Mouse (Mus musculus) T-helper 1 cell (primary cell): ENCODE measurements around the gene Map3k6.

Experiments
- in situ Hi-C: fragments of 300-600 bp; cut with MboI, MseI; formaldehyde crosslinking; loops from one replicate; pipeline ENCODE4 v1.15.1; 2025; ENCODE audit warnings: high pct_unique_total_duplicates

The Map3k6 gene

DNA sequence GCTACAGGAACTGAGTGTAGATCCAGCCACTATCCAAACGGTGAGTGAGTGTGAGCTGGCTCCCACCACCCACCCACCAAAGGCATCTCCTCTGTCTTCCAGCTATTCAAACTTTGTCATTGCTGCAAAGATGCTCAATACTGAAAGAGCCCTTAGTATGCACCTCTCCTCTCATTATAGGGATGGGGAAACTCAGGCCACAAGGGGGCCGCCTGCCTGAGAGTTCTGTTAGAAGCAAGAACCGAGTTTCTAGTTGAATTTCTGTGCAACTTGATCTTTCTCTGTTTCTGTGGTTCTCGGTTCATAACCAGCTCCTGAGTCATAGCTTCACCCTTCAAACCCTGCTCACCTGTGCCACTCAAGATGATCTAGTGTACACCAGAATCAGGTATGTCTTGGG lies 11.5 kb downstream of the Map3k6 start:
- in situ Hi-C loops: no loop called here

DNA sequence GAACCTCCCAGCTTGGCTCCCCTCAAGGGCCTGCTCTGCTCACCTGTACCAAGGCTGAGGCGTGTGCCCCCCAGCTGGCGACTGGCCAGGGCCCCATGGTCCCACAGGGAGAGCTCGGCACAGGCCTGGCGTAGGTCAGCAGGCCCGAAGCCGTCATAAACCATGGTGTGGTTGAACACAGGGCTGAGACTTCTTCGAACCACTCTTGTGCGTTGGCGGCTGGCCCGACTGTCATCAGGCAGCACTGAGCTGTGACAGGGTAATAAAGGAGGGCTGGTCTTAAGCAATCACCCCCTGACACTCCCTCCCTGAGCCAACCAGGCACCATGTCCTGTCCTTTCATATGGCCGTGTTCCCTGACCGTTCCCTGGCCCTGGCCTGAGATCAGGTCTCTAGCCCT lies 12.8 kb downstream of the Map3k6 start:
- in situ Hi-C loops: no loop called here

DNA sequence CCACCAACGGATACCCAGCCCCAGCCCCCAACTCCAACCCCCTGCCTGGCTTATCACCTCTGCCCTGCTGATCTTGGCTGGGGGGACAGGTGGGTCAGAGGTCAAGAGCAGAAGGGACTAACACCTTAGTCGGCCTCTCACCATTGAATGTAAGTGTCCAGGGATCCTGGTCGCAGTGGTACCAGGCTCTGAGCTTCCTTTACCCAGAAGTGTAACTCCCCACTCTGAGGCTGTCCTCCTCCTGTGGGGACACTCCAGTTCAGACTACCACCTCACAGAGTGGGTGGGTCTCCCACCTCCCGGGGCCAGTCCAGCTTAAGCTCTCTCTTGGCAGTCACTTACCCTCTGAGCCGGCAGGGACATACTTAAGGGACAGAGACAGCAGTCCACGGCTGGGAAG lies 14.8 kb downstream of the Map3k6 start:
- in situ Hi-C loops: no loop called here

DNA sequence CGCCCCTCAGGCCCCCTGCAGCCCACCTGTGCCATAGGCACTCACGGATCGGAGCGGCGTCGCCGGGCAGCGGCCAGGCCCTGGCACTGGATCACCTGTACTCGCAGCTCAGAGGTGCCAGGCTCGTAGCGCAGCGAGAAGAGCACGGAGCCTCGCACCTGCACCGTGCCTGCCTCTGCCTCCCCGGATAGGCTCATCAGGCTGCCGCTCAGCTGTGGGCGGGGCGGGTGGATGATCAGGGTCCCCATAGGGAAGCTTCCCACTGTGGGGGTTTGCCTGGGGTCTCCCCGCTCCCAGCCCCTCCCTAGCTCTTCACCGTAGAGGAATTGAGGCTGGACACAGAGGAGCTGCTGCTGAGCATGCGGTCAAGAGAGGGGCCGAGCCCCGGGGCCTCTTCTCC lies 16.2 kb downstream of the Map3k6 start:
- in situ Hi-C loops: no loop called here

DNA sequence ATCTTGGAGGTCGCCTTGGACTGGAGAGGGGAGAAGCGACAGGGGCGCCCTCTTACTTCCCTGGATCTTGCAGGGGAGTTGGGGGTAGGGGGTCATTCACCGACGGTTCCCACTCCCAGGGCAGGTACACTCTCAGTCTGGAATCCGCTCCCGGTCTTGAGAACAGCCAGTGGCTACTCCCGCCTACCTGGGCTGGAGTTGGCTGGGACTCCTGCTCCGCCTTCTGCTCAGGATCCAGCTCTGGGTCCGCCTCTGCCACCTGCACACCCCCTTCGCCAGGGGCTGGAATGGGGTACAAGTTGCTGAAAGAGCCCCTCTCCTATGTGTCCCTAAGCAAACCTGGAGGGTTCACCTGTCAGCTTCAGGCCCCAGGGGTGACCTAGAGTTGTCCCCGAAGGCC lies 16.6 kb downstream of the Map3k6 start:
- in situ Hi-C loops: no loop called here

DNA sequence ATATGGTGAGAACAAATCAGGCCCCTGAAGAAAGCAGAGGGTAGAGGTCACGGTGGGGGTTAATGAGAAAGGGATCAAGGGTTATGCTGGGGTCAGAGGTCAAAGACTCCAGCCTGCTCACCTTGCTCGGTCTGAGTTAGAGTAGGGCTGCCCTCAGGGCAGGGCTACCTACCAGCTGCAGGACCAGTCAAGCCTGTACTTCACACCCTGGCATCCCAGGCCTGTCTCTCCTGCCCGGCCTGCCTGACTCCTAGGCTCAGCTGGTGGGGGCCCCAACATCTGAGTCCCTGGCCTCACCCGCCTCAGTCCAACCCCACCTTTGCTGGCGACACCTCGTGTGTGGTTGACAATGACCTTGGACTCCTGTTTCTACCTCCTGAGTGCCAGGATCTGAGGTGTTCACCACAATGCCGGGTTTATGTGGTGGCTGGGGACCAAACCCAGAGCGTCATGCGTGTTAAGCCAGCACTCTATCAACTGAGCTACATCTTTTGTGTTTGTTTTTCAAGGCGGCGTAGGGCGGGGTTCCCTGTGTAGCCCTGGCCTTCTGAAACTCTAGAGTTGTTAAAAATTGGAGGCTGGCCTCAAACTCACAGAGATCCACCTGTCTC lies 17.3 kb downstream of the Map3k6 start:
- in situ Hi-C loops: no loop called here

DNA sequence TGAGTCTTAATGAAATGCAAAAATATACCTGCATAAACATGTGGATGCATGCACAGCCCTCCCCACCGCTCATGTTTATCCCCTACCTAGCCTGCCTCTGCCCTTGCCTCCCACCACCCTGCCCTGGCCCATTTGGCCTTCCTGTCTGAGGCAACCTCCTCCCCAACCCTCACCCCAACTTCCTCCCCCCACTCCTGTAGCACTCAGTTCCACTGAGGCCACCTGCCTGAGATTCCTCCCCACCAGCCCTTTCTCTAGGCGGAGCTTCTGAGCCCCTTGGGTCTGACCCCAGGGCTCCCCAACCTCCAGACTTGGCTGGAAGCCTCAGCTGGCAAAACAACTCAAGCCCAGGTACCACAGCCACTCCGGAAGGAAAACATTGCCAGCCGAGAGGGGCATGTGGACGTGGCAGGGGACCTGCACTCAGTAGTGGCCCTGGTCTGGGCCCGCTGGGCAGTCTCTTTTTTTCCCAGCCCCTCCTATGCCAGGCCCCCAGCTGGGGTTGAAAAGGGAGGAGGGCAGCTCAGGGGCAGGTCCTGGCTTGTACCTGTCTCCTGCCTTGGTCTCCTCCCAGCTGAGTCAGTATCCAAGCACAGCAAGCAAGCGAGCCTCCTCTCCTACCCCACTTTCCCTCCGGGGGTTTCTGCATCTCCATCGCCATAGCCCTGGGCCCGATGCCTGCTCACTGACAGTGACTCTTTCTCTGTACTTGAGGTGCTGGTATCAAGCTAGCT lies 21.2 kb downstream of the Map3k6 start:
- in situ Hi-C loops: no loop called here

DNA sequence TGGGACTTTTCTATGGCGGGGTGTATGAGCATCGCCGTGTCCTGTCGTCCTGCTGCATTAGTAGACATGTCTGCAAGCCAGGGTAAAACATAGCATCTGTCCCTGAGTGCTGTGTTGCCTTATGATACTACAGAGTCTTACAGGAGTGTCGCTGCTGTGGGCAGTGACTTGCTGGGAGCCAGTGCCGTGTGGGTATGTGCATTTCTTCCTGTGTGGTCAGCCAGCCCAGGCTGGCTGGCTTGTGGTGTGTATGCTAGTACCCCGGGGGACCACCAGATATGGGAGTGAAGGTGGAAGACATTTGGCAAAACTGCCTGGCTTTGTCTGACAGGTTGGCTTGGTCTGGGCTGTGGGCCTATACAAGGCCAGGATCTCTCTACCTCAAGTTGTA lies 21.8 kb downstream of the Map3k6 start:
- in situ Hi-C loops: no loop called here

DNA sequence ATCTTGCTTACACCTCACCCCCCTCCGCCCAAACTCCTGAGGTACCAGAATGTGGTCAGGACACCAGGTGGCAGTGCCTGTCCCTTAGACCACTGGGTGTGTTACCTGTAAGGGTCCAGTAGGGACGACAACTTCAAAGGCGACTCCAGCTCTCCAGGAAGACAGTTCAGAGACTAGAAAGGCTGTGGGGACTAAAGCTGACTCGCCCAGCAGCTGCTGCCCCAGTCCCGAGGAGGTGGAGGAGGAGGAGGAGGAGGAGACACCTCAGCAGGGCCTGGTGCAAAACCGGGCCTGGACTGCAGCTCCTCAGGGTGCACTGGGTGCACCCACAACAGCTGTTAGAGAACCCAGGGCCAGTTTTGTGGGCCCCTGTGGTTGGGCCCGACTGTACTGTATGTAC lies 22.3 kb downstream of the Map3k6 start, which contains the start of gene Sytl1:
TSS of gene Sytl1 (minus strand) at position 232 of the 400 bp plus-strand sequence.
- in situ Hi-C loops: no loop called here

DNA sequence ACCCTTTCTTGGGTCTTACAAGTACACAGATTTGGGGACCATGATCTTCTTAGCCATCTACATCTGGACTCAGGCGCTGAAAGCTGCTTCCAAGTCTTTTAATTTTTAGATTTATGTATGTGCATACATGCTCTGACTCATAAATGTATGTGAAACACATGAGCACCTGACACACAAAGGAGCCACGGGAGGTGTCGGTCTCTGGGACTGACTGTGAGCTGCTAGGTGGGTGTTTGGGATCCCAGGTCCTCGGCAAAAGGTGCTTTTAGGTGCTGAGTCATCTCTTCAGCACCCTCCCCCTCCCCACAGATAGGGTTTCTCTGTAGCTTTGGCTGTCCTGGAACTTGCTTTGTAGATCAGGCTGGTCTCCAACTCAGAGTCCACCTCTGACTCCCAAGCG lies 23.1 kb downstream of the Map3k6 start:
- in situ Hi-C loops: no loop called here

DNA sequence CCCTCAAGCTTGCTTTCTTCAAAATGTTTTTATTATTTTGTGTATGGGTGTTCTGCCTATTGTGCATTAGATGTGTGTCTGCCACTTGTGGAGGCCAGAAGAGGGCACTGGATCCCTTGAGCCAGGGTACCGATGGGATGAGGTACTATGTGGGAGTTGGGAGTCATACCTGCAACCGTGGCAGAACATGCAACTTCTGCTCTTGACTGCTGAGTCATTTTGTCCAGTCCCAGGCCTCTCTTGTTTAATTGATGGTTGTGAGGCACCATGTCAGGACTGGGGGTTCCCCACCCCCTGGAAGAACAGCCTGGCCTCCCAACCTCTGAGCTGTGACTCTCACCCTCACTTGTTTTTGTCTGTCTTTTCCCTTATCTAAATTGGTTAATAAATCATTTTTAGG lies 23.9 kb downstream of the Map3k6 start:
- in situ Hi-C loops: no loop called here

DNA sequence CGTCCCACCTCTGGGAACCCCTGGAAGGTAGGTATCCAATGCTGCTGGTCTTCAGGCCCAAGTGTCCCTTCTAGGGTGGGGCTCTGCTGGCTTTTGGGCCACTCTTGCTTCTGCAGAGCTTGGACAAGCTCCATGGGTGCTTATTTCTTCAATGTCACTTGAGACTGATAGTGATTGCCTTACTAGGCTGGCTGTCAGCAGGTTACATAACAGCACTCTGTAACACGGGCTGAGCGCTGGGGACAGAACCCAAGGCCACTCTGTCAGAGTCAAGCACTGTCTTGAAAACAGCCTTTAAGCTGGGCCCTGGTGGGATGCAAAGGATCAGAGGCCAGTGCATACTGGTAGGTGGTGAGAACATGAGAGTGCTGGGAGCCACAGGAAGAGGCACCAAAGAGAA lies 24.7 kb downstream of the Map3k6 start:
- in situ Hi-C loops: no loop called here

DNA sequence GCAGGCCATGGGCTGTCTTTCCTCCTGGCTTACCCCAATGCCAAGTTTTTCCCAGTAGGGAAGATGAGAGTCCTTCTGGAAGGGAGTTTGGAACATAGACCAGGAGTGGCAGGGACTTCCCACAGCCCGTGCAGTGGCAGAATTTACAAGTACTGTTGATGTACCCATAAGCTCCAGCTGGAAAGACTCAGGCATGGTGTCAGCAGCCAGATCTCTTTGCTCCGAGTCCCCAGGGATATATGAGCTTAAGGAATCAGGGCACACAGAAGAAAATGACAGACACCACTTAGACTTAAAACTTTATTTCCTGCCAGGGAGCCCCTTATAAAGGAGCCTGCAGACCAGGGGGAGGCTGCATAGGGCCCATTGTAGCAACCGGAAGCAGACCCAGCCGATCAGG lies 25.1 kb downstream of the Map3k6 start:
- in situ Hi-C loops: no loop called here

DNA sequence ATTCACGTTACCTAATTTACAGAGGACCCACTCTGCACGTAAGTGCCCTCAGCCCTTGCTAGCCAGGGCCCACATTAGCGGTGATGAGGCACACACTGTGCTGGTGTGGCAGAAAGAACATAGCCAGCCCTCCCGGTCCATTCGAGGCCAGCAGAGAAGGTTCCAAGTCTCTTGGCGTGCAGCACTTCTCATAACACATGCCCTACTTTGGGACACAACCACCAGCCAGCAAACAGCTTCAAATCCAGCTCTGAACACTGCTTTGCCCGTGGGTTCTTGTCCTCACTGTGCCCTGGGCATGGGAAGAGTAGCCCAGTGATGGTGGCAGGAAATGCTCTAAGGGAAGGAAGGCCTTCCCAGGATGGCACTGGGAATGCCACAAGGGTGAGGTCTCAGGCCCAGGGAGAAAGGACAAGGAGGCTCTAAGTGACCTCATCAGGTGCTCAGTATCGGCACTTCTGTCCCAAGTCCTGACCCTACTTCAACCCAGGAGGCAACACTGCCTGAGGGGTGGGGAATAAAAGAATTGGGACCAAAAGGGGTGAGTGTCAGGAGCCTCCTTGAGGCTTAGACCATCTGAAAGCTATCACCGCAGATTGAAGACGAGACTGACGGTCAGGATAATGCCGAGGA lies 25.7 kb downstream of the Map3k6 start:
- in situ Hi-C loops: no loop called here

DNA sequence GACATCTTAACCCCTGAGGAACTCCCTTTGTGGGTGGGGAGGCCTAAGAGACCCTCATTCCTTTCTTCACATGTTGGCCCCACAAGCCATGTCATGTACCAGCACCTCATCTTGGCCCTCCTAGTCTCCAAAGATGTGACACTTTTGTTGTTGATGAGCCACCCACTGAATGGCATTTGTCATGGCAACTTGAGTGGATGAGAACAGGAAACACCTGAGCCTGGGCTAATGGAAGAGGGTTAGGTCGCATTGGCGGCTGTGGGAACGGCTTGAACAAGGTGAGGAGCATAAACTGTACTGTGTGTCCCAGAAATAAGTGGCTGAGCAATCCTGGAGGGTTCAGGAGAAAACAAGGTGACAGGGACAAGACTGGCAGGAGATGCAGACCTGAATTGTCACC lies 28.3 kb downstream of the Map3k6 start:
- in situ Hi-C loops: no loop called here

DNA sequence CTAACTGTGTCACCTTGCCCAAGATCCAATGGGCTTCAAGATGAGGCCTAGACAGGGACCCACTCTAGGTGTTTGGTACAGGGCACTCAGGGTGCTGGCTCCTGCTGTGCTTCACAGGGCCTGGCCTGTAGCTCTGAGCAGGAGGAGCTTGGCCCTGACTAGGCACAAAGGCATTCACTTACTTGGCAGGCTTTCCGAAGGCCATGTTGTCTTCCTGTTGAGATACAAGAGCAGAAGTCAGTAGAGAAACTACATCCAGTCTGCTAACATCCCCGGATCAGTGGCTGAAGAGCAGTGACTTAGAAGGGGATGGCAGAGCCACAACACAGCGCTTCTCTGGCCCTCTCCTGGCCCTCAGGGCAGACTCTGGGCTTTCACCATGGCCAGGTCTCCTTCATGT lies 29.0 kb downstream of the Map3k6 start:
- in situ Hi-C loops: no loop called here

DNA sequence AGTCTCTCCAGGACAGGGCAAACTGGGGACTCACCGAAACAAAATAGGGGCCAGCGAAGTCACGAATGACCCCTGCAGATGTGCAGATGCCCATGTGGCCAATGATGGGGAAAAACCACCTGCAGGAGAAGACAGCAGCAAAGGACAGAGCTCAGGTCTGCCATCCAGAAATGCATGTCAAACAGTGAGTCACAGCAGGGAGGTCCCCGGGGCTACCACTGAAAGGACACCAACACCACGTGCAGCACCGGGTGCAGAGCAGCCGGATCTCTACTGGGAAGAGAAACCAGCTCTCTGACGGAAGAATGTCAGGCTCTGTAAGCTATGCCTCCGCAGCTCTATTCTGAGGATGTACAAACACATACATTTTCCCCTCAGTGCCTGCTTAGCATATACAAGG lies 30.3 kb downstream of the Map3k6 start:
- in situ Hi-C loops: no loop called here

DNA sequence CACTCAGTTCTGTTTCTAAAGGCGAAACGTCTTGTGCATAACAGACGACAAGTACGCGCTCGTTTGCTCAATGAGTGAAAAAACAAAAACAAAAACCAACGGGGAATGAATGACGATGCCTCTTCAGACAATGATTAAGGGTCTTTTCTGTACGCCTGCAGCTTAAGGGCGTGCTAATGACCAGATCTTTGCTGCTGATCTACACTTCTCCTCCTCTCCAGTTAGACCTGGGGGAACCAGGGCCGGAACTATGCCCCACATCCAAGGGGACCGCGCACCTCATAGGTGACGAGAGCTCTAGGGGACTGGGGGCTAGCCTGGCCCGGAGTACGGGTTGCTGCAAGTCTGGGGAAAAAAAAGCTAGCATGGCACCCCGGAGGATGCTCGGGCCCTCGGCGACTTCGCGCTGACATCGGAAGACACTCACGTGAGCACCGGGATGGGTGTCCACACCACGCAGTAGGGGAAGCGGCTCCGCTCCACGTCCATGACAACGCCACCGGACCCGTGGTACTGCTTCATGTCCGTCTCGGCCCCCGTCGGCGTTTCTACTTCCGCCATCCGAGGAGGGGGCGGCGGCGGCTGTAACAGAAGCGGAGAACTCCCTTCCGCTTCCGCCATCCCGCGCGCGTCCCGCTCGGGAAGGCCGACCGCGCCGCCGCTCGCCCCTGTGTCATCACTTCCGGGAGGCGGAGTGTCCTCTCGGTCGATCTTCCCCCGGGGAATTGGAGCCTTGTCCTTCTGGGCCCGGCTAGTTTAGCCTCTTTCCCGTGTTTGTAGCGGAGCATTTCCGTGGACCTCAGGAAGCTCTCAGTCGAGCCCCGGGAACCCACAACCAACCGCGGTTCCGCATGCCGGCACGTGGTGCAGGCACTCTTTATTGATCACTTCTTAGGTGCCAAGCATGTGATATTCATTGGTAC lies 36.7 kb downstream of the Map3k6 start, which contains the start of gene Tmem222:
TSS of gene Tmem222 (minus strand) at position 689 of the 923 bp plus-strand sequence.
- in situ Hi-C loops: no loop called here

DNA sequence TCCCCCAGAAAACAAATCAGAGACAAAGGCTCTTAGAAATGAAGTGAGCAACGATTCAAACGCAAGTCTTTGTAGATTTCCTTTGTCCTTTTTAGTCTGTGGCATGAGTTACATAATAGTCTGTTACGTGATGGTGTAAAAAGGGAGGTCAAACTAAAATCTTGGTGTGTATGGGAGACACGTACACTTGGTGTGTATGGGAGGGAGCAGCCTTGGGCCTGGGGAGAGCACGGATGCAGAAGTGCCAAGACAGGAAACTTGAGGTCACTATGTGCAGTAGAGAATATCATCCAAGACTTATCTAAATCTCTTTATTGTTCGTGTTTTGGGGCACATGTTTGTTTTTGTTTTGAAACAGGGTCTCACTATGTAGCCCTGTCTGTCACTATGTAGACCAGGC lies 37.4 kb downstream of the Map3k6 start:
- in situ Hi-C loops: no loop called here

DNA sequence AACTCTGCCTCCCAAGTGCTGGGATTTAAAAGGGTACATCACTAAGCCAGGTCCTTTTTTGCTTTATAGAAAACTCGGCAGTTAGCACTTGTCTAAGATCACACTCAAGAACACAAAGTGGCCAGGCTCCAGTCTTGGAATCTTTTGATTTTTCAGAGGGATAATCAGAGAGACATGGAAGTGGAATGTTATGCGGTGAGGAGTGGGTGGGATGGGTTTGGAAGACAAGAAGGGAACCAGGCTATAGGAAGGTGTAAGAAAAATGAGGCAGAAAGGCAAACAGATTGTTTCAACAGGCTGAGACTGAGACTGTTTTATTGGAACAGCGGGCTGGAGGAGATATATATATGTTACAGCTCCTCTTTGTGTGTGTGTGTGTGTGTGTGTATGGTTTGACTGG lies 37.9 kb downstream of the Map3k6 start:
- in situ Hi-C loops: no loop called here

DNA sequence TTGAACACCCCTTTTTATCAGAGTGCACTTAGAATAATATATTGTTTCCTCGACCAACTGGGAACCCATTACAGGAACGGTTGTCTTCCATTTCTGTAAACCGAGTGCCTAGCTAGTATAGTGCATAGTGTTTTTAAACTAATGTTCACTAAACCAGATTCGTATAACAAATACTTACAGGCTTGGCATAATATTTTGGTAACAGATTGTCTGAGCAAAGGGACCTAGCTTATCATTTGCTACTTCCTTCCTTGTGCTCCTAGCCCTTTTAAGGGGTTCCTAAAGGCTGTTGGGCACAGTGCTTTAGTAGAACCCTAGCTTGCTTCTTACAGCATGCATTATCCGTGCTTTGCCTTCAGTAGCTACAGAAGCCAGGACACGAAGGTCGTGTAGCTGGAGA lies 40.9 kb downstream of the Map3k6 start:
- in situ Hi-C loops: no loop called here

DNA sequence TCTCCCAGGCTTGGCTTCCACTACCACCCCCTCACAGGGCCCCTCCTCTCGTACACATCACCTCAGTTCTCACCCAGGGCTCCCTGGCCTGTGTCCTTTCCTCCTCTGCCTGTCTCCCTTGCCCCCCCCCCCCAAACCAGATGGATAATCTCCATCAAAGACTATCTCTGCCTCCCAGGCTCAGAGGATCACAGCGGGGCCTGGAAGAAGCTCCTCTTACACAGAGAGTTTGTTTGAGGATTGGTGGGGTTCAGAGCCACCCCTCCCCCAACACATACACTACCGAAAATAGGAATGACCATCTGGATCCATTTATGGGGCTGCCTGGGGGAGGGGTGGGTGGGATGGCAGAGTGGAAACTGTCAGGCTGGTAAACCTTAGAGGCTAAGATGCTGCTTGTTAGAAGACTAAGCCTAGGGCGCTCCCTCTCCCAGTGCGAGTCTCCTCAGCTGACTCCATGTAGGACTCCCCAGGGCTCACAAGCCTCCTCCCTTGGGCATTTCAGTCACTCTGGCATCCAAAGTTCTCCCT lies 41.4 kb downstream of the Map3k6 start:
- in situ Hi-C loops: no loop called here
